Mouse (Mus musculus) lung, postnatal 0 days (tissue): ENCODE measurements at regions not wholly inside any gene's neighbourhood (a gene's known extent, or its start where the extent isn't known, plus 50 kb on each side); places are given as distances from the start of the nearest gene placed in this dataset.

Source experiments
- CTCF ChIP-seq: IDR thresholded peaks from 2 replicates; pipeline ENCODE4 v1.5.1; 2016; ENCODE audit warnings: antibody characterized with exemption, mild to moderate bottlenecking
- EP300 ChIP-seq: IDR thresholded peaks from 2 replicates; pipeline ENCODE4 v1.6.1; 2016; ENCODE audit warnings: antibody characterized with exemption, mild to moderate bottlenecking, control low read depth

DNA sequence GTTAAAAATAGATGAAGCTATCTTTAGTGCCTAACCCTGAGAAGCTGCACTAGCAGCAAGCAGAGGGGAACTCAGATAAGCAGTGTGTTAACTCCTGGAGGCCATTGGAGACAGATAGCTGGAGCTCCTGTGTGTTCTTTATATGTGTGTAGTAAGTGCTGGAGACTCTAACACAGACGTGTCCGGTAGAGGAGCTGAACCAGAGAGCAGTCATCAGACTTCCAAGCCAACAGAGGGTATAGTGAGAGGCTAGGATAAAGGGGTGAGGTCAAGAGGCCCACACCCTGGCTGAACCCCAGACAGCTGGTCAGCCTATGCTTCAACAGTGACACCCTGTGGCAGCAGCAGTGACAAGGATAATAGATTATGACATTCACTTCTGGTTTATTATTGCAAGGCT, 65.6 kb upstream of the Fgf14 start:
- no peak for TF ChIP-seq CTCF
- no peak for TF ChIP-seq EP300
